In genomic region chr4:127987270-127987669, GRCm38 (mm10) we compare ENCODE assay signal across 9 mouse cellular contexts. TPM values are rescaled to one million over a fixed set of nuclear protein-coding genes. Genes with fewer than 3 reads are reported as not detected.
DNase-seq lines count a peak whose midpoint lies in the region; ATAC-seq and TF ChIP-seq lines count a peak whose summit lies in the region.
"Had no signal": no experiment of that assay in that cellular context is flagged by ENCODE, and none has a peak within 500 bp of the region (broad histone marks: within the 10 kb centered on the region; RNA-seq: fewer than 3 reads in every experiment).

No protein-coding gene starts in this region.

- DNase-seq in layer of hippocampus, adult 11-12 months (ENCODE audit: low spot score) = peak; percentile 45
- no peak for DNase-seq in layer of hippocampus, adult 9-10 months (ENCODE audit: low spot score)
- peak; percentile 19 for DNase-seq in embryonic facial prominence, embryonic 10.5 days (ENCODE audit: low spot score)
- peak; percentile 41 for DNase-seq in hindbrain, postnatal 0 days (ENCODE audit: low spot score)
- no peak for DNase-seq in spleen, adult 18-20 months
- DNase-seq in T-cell, adult 2 months (ENCODE audit: low spot score) = no peak
- DNase-seq in lung, postnatal 4 days = no peak

- no peak overlapping the region for H3K27ac ChIP-seq in embryonic facial prominence, embryonic 10.5 days (replicated peaks)
- peak overlapping the region; percentile 93 for H3K27ac ChIP-seq in hindbrain, postnatal 0 days
- peak overlapping the region; percentile 84 for H3K27ac ChIP-seq in neural tube, embryonic 14.5 days (ENCODE audit: low read depth, low read length)

- no peak for TF ChIP-seq CTCF in hindbrain, postnatal 0 days (IDR thresholded peaks at IDR 0.05; ENCODE audit: low read depth)

- peak overlapping the region; percentile 82 for H3K4me2 ChIP-seq in hindbrain, postnatal 0 days (ENCODE audit: low read depth, low read length)
- H3K4me2 ChIP-seq in neural tube, embryonic 14.5 days (ENCODE audit: low read depth, low read length) = peak overlapping the region; percentile 61

- H3K27me3 ChIP-seq in embryonic facial prominence, embryonic 10.5 days (replicated peaks; ENCODE audit: low read depth, poor library complexity, severe bottlenecking) = peaks cover 88% of the 10 kb centered on the region
- no peaks in the 10 kb centered on the region for H3K27me3 ChIP-seq in hindbrain, postnatal 0 days (ENCODE audit: insufficient read depth, low read length)
- H3K27me3 ChIP-seq in neural tube, embryonic 14.5 days (ENCODE audit: control insufficient read depth, insufficient read depth, low read length) = no peaks in the 10 kb centered on the region

- peaks cover 35% of the 10 kb centered on the region for H3K4me1 ChIP-seq in embryonic facial prominence, embryonic 10.5 days
- H3K4me1 ChIP-seq in hindbrain, postnatal 0 days (ENCODE audit: insufficient read depth, low read length) = peaks cover 17% of the 10 kb centered on the region
- peaks cover 13% of the 10 kb centered on the region; the same call in 1 of the 2 replicates for H3K4me1 ChIP-seq in neural tube, embryonic 14.5 days (ENCODE audit: control insufficient read depth, insufficient read depth, low read length)

- no peaks in the 10 kb centered on the region for H3K36me3 ChIP-seq in embryonic facial prominence, embryonic 10.5 days (replicated peaks)
- no peaks in the 10 kb centered on the region for H3K36me3 ChIP-seq in hindbrain, postnatal 0 days (ENCODE audit: insufficient read depth, low read length)
- no peaks in the 10 kb centered on the region for H3K36me3 ChIP-seq in neural tube, embryonic 14.5 days (ENCODE audit: control insufficient read depth, insufficient read depth, low read length)

- peak overlapping the region; percentile 66 for H3K4me3 ChIP-seq in embryonic facial prominence, embryonic 10.5 days
- peak overlapping the region; percentile 76 for H3K4me3 ChIP-seq in hindbrain, postnatal 0 days (ENCODE audit: low read length)
- peak overlapping the region; percentile 75 for H3K4me3 ChIP-seq in neural tube, embryonic 14.5 days (ENCODE audit: low read depth, low read length)

- no peak for ATAC-seq in hindbrain, postnatal 0 days
- ATAC-seq in neural tube, embryonic 14.5 days (ENCODE audit: low read depth) = no peak

- 5% methylated on average over 10 of the region's 10 CpGs for WGBS in embryonic facial prominence, embryonic 10.5 days
- WGBS in hindbrain, postnatal 0 days = 2% methylated on average over 10 of the region's 10 CpGs
- WGBS in neural tube, embryonic 14.5 days = 4% methylated on average over 10 of the region's 10 CpGs

- H3K9me3 ChIP-seq in embryonic facial prominence, embryonic 10.5 days = no peaks in the 10 kb centered on the region
- H3K9me3 ChIP-seq in hindbrain, postnatal 0 days (ENCODE audit: low read length) = no peaks in the 10 kb centered on the region
- H3K9me3 ChIP-seq in neural tube, embryonic 14.5 days (ENCODE audit: control insufficient read depth, low read length) = no peaks in the 10 kb centered on the region

- peak overlapping the region; percentile 89 for H3K9ac ChIP-seq in hindbrain, postnatal 0 days (replicated peaks; ENCODE audit: low read length)
- H3K9ac ChIP-seq in neural tube, embryonic 14.5 days (replicated peaks; ENCODE audit: low read depth, low read length) = peak overlapping the region; percentile 78

RNA-seq across cellular contexts. Expression of gene Csmd2, which starts 0.4 kb away (rescaled TPM):
- 0.29 and 0.31 TPM in 2 replicates for polyA plus RNA-seq in embryonic facial prominence, embryonic 10.5 days (2016; fragmentation: Nextera tagmentation; extraction: Ambion mirVana)
- 41.3 and 52.8 TPM in 2 replicates for total RNA-seq in hindbrain, postnatal 0 days (2014; rRNA removed)
- polyA plus RNA-seq in hindbrain, postnatal 0 days (2015; fragmentation: Nextera tagmentation; extraction: Ambion mirVana) = 8.2 and 8.4 TPM in 2 replicates
- 10.5 and 14.5 TPM in 2 replicates for polyA plus RNA-seq in neural tube, embryonic 14.5 days (2014; fragmentation: Nextera tagmentation; extraction: Ambion mirVana)
- polyA plus RNA-seq: liver, embryonic 16.5 days had no signal

RNA-seq across cellular contexts. Expression of gene CK137956, which starts 16.5 kb away (rescaled TPM):
- 0.26 and 0.39 TPM in 2 replicates for polyA plus RNA-seq in embryonic facial prominence, embryonic 10.5 days (2016; fragmentation: Nextera tagmentation; extraction: Ambion mirVana)
- total RNA-seq in hindbrain, postnatal 0 days (2014; rRNA removed) = 3.0 and 3.8 TPM in 2 replicates
- 2.0 and 2.4 TPM in 2 replicates for polyA plus RNA-seq in hindbrain, postnatal 0 days (2015; fragmentation: Nextera tagmentation; extraction: Ambion mirVana)
- polyA plus RNA-seq in neural tube, embryonic 14.5 days (2014; fragmentation: Nextera tagmentation; extraction: Ambion mirVana) = 1.2 and 1.5 TPM in 2 replicates
- polyA plus RNA-seq: liver, embryonic 16.5 days had no signal

Comparison
In these comparisons a context has a peak if more than half of its experiments do, and no peak if none do; other contexts are left out.
1. DNase-seq: peak in layer of hippocampus, adult 11-12 months (single experiment), embryonic facial prominence, embryonic 10.5 days (single experiment) and hindbrain, postnatal 0 days (single experiment); none in layer of hippocampus, adult 9-10 months (single experiment), spleen, adult 18-20 months (0 of 2), T-cell, adult 2 months (single experiment) and lung, postnatal 4 days (0 of 2).
2. Peak in every context shown above with its lines, with median percentiles within 50 percentile points of each other: H3K4me3 ChIP-seq.